Mouse (Mus musculus) embryonic facial prominence, embryonic 15.5 days (tissue): ENCODE results near the gene Ncoa1. TPM values are rescaled to one million over a fixed set of nuclear protein-coding genes. Genes with fewer than 3 reads are reported as not detected.
"Not testable (repeated sequence)": the region's sequence is repeated elsewhere in the genome, so short reads cannot be mapped to it uniquely, and the experiment has no call there.

ENCODE experiments used
- ATAC-seq: fragments of 200-750 bp; cut with Nextera tagmentation; 2 replicates; pipeline ENCODE4 v1.8.0; 2017; ENCODE audit warnings: low read depth, moderate TSS enrichment; ENCODE audit not compliant: insufficient number of reproducible peaks, low FRiP score, low TSS enrichment
- H3K27ac ChIP-seq: fragments of 300-500 bp; sonication (generic); replicated peaks from 2 replicates; pipeline ENCODE4 v1.5.1; 2015; ENCODE audit warnings: mild to moderate bottlenecking, inconsistent platforms
- H3K27me3 ChIP-seq: fragments of 300-500 bp; sonication (generic); 2 replicates; pipeline ENCODE4 v1.6.1; 2015; ENCODE audit warnings: inconsistent platforms
- H3K36me3 ChIP-seq: fragments of 300-500 bp; sonication (generic); 2 replicates; pipeline ENCODE4 v1.6.1; 2015; ENCODE audit warnings: mild to moderate bottlenecking, inconsistent platforms
- H3K4me1 ChIP-seq: fragments of 300-500 bp; sonication (generic); 2 replicates; pipeline ENCODE4 v1.6.1; 2015; ENCODE audit warnings: inconsistent platforms
- H3K4me2 ChIP-seq: fragments of 300-500 bp; sonication (generic); replicated peaks from 2 replicates; pipeline ENCODE4 v1.6.1; 2015; ENCODE audit warnings: mild to moderate bottlenecking, inconsistent platforms
- H3K4me3 ChIP-seq: fragments of 300-500 bp; sonication (generic); replicated peaks from 2 replicates; pipeline ENCODE4 v1.5.1; 2015; ENCODE audit warnings: mild to moderate bottlenecking, inconsistent platforms
- H3K9ac ChIP-seq: fragments of 300-500 bp; sonication (generic); 2 replicates; pipeline ENCODE4 v1.6.1; 2015; ENCODE audit warnings: inconsistent platforms
- H3K9me3 ChIP-seq: fragments of 300-500 bp; sonication (generic); replicated peaks from 2 replicates; pipeline ENCODE4 v1.6.1; 2016; ENCODE audit warnings: inconsistent platforms
- WGBS: fragments of 180-500 bp; shearing (Covaris S2); methylation state at CpG from one replicate; pipeline ENCODE4 v1.1.7; 2015; 5-methylcytosine and 5-hydroxymethylcytosine counted together
- polyA plus RNA-seq: library from polyadenylated mRNA; unstranded; fragments of >200 nt; fragmentation: Nextera tagmentation; extraction: Ambion mirVana; gene quantifications from 2 replicates; pipeline ENCODE4 v1.2.1, GENCODE M21; 2015

Gene Ncoa1
- polyA plus RNA-seq, 1 experiment from 2014 or later, result 14.1 TPM

- no peak overlapping the region for H3K9ac ChIP-seq
- H3K27ac ChIP-seq, result no peak overlapping the region
- H3K27me3 ChIP-seq, result no peaks in the 10 kb centered on the region
- 86% methylated on average over 16 of the region's 16 CpGs for WGBS
- no peak for ATAC-seq
- H3K36me3 ChIP-seq, result peaks cover 24% of the 10 kb centered on the region
- no peaks in the 10 kb centered on the region for H3K4me1 ChIP-seq
- H3K9me3 ChIP-seq, result no peaks in the 10 kb centered on the region
- H3K4me2 ChIP-seq, result no peak overlapping the region
- no peak overlapping the region for H3K4me3 ChIP-seq
Measured at GRCm38 (mm10) chr12:4252742-4253655, 224.0 kb downstream of the Ncoa1 start.

- 85% methylated on average over 6 of the region's 6 CpGs for whole genome bisulfite sequencing
- no peak overlapping the region for H3K4me3 ChIP-seq
- H3K27ac ChIP-seq, result no peak overlapping the region
- no peak overlapping the region for H3K9ac ChIP-seq
- no peaks in the 10 kb centered on the region for H3K9me3 ChIP-seq
- H3K27me3 ChIP-seq, result no peaks in the 10 kb centered on the region
- no peaks in the 10 kb centered on the region for H3K4me1 ChIP-seq
- no peak overlapping the region for H3K4me2 ChIP-seq
- ATAC-seq, result no peak
- H3K36me3 ChIP-seq, result peaks cover 22% of the 10 kb centered on the region
Measured at GRCm38 (mm10) chr12:4249786-4250185, 227.2 kb downstream of the Ncoa1 start.

GRCm38 (mm10) chr12:4245742-4246141 is 231.2 kb downstream of the Ncoa1 start:
- H3K9me3 ChIP-seq, result no peaks in the 10 kb centered on the region
- WGBS, result 77% methylated on average over 10 of the region's 10 CpGs
- no peak overlapping the region for H3K27ac ChIP-seq
- H3K36me3 ChIP-seq, result 0 out of 2 replicates have a peak, but pooled peaks cover 5% of the 10 kb centered on the region
- H3K4me3 ChIP-seq, result no peak overlapping the region
- H3K4me2 ChIP-seq, result no peak overlapping the region
- H3K4me1 ChIP-seq, result no peaks in the 10 kb centered on the region
- no peak overlapping the region for H3K9ac ChIP-seq
- no peak for ATAC-seq
- no peaks in the 10 kb centered on the region for H3K27me3 ChIP-seq

GRCm38 (mm10) chr12:4243805-4244204 is 233.2 kb downstream of the Ncoa1 start:
- 70% methylated on average over 2 of the region's 2 CpGs for WGBS
- H3K9me3 ChIP-seq, result no peaks in the 10 kb centered on the region
- ATAC-seq, result no peak

GRCm38 (mm10) chr12:4240281-4240680 is 236.7 kb downstream of the Ncoa1 start:
- H3K27ac ChIP-seq, H3K9ac ChIP-seq, H3K36me3 ChIP-seq, H3K4me1 ChIP-seq, ATAC-seq, H3K27me3 ChIP-seq, H3K4me3 ChIP-seq, H3K9me3 ChIP-seq, H3K4me2 ChIP-seq: not testable (repeated sequence)
- WGBS, result 85% methylated on average over 8 of the region's 8 CpGs

More at GRCm38 (mm10) chr12:4243805-4244204, 233.2 kb downstream of the Ncoa1 start:
- 0 out of 2 replicates have a peak, but pooled peaks cover 3% of the 10 kb centered on the region for H3K36me3 ChIP-seq
- no peak overlapping the region for H3K4me2 ChIP-seq
- no peaks in the 10 kb centered on the region for H3K27me3 ChIP-seq
- H3K9ac ChIP-seq, result no peak overlapping the region
- no peak overlapping the region for H3K27ac ChIP-seq
- H3K4me3 ChIP-seq, result no peak overlapping the region
- no peaks in the 10 kb centered on the region for H3K4me1 ChIP-seq

- no peaks in the 10 kb centered on the region for H3K9me3 ChIP-seq
- H3K36me3 ChIP-seq, result peaks cover 5% of the 10 kb centered on the region; the same call in 1 of the 2 replicates
- no peak overlapping the region for H3K4me3 ChIP-seq
- H3K27me3 ChIP-seq, result no peaks in the 10 kb centered on the region
- peaks cover 9% of the 10 kb centered on the region for H3K4me1 ChIP-seq
- H3K4me2 ChIP-seq, result no peak overlapping the region
- H3K27ac ChIP-seq, result no peak overlapping the region
- H3K9ac ChIP-seq, result no peak overlapping the region
- 93% methylated on average over 15 of the region's 15 CpGs for WGBS
- no peak for ATAC-seq
Measured at GRCm38 (mm10) chr12:4237481-4237880, 239.5 kb downstream of the Ncoa1 start.

- under 1% methylated on average over 50 of the region's 50 CpGs for WGBS
- peak; percentile 98 for ATAC-seq
- Histone ChIP-seq H3K9ac (peak within 1 kb of the TSS; percentile 55), H3K27ac (peak within 1 kb of the TSS; percentile 94), H3K4me2 (peak within 1 kb of the TSS; percentile 60), H3K36me3 (peaks cover 20% of the 10 kb centered on the region), H3K9me3 (no peaks in the 10 kb centered on the region), H3K4me1 (peaks cover 12% of the 10 kb centered on the region), H3K4me3 (peak within 1 kb of the TSS; percentile 57), H3K27me3 (no peaks in the 10 kb centered on the region)
Measured at GRCm38 (mm10) chr12:4233572-4234508, 243.1 kb downstream of the Ncoa1 start, which contains the start of the genes Ptrhd1 and Cenpo. Ptrhd1 (plus strand) TSS chr12:4234027. Cenpo (minus strand) TSS chr12:4234294.

GRCm38 (mm10) chr12:4232777-4233176 is 244.2 kb downstream of the Ncoa1 start:
- Histone ChIP-seq H3K4me1 (peaks cover 12% of the 10 kb centered on the region), H3K9me3 (no peaks in the 10 kb centered on the region), H3K9ac (no peak overlapping the region), H3K4me2 (peak overlapping the region; percentile 60), H3K36me3 (peaks cover 21% of the 10 kb centered on the region; the same call in 1 of the 2 replicates), H3K4me3 (peak overlapping the region; percentile 57), H3K27me3 (no peaks in the 10 kb centered on the region), H3K27ac (no peak overlapping the region)
- 32% methylated on average over 4 of the region's 4 CpGs for WGBS
- no peak for ATAC-seq

- H3K27ac ChIP-seq, result no peak overlapping the region
- H3K4me2 ChIP-seq, result no peak overlapping the region
- H3K9me3 ChIP-seq, result no peaks in the 10 kb centered on the region
- no peak overlapping the region for H3K4me3 ChIP-seq
- H3K4me1 ChIP-seq, result peaks cover 12% of the 10 kb centered on the region
- H3K9ac ChIP-seq, result no peak overlapping the region
- no peak for ATAC-seq
- H3K27me3 ChIP-seq, result no peaks in the 10 kb centered on the region
- 91% methylated on average over 7 of the region's 7 CpGs for WGBS
- H3K36me3 ChIP-seq, result peaks cover 43% of the 10 kb centered on the region
Measured at GRCm38 (mm10) chr12:4230156-4230555, 246.8 kb downstream of the Ncoa1 start.

- no peak overlapping the region for H3K9ac ChIP-seq
- no peak overlapping the region for H3K4me2 ChIP-seq
- H3K36me3 ChIP-seq, result peaks cover 73% of the 10 kb centered on the region
- no peaks in the 10 kb centered on the region for H3K4me1 ChIP-seq
- H3K27ac ChIP-seq, result no peak overlapping the region
- 55% methylated on average over 8 of the region's 8 CpGs for WGBS
- no peaks in the 10 kb centered on the region for H3K9me3 ChIP-seq
- peak; percentile 36; the same call in 1 of the 2 replicates for ATAC-seq
- no peak overlapping the region for H3K4me3 ChIP-seq
- H3K27me3 ChIP-seq, result no peaks in the 10 kb centered on the region
Measured at GRCm38 (mm10) chr12:4212908-4213307, 264.1 kb downstream of the Ncoa1 start.

- no peak overlapping the region for H3K4me2 ChIP-seq
- no peaks in the 10 kb centered on the region for H3K4me1 ChIP-seq
- H3K4me3 ChIP-seq, result no peak overlapping the region
- WGBS, result 81% methylated on average over 9 of the region's 9 CpGs
- no peak overlapping the region for H3K27ac ChIP-seq
- no peak for ATAC-seq
- peaks cover 74% of the 10 kb centered on the region for H3K36me3 ChIP-seq
- no peaks in the 10 kb centered on the region for H3K9me3 ChIP-seq
- H3K27me3 ChIP-seq, result no peaks in the 10 kb centered on the region
- H3K9ac ChIP-seq, result no peak overlapping the region
Measured at GRCm38 (mm10) chr12:4211174-4211573, 265.8 kb downstream of the Ncoa1 start.
